Mouse (Mus musculus): ENCODE data around the gene Gm20388.

DNA sequence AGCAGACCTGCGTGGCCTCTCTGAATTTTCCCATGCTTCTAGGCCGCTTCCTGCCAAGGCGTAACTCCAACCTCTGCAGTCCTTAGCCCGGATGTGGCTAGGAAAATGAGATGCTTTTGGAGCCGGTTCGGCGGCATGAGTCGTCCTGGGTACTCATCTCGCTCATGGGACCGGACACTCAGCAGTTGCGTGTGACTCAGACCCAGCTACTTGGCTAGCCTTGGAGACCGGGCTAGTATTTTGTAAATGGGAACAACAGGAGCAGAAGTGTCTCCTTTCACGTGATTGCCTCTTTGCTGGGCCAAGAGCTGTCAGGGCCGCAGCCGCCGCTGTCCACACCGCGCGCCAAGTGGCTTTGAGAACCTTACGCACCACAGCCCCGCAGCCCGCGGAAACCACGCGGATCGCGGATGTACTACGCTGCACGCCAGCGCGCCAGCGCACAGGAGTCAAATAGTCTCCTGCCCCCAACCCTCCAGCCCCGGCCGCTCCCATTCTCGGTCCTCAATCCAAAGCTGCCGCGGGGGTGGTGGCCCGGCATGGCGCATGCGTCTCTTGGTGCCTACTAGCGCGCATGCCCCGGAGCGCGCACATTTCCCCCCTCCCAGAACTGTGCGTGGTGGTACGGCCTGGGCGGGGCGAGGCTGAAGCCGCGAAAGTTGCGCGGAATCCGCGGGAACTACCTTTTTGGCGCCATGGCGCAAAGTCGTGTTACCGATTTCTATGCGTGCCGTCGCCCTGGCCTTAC, 2656.9 kb downstream of the Gm20388 start, which contains the start of gene Cdt1:
- no peak for TF ChIP-seq CTCF (IDR thresholded peaks at IDR 0.05; ENCODE audit: low read depth, low read length)
- peak; percentile 42 for TF ChIP-seq POLR2A (IDR thresholded peaks at IDR 0.05; ENCODE audit: insufficient read depth, low read length)

Measured in ES-Bruce4 (cell line).